Mouse (Mus musculus) adrenal gland, adult 18-20 months (tissue): Measurements from ENCODE around the gene Fes. TPM values are rescaled to one million over a fixed set of nuclear protein-coding genes. Genes with fewer than 3 reads are reported as not detected.

ENCODE experiments used
- DNase-seq, 2 experiments: peaks; one replicate each; pipeline ENCODE4 v3.0.0; 2021 to 2022; ENCODE audit warnings: low spot score in 2 of 2
- long read RNA-seq, 2 experiments: library from polyadenylated mRNA; stranded (forward); transcript quantifications; one replicate each; pipeline ENCODE4 v2.0.0; 2021
- total RNA-seq, 2 experiments: library from RNA; stranded (reverse); gene quantifications; 1 replicate in 1 of 2; 2 replicates in 1 of 2; pipeline ENCODE4 v1.2.3; 2021

The Fes gene
- 10 to 100 TPM in 1 of 2 experiments, 1 to 10 TPM in 1; 8.4 to 13.0 TPM for total RNA-seq
- long read RNA-seq, experiment 1, transcript Fes-201 (19 exons, 2,762 nt), result major isoform, 6 of 15 reads
- long read RNA-seq, experiment 1, partial matches to known transcripts, result 4 of 15 reads
- long read RNA-seq, experiment 1, other reads (novel, unspliced or antisense), result 5 of 15 reads
- long read RNA-seq, experiment 2, transcript Fes-201 (19 exons, 2,762 nt), result major isoform, 17 of 22 reads
- long read RNA-seq, experiment 2, partial matches to known transcripts, result 2 of 22 reads
- long read RNA-seq, experiment 2, other reads (novel, unspliced or antisense), result 3 of 22 reads

DNA sequence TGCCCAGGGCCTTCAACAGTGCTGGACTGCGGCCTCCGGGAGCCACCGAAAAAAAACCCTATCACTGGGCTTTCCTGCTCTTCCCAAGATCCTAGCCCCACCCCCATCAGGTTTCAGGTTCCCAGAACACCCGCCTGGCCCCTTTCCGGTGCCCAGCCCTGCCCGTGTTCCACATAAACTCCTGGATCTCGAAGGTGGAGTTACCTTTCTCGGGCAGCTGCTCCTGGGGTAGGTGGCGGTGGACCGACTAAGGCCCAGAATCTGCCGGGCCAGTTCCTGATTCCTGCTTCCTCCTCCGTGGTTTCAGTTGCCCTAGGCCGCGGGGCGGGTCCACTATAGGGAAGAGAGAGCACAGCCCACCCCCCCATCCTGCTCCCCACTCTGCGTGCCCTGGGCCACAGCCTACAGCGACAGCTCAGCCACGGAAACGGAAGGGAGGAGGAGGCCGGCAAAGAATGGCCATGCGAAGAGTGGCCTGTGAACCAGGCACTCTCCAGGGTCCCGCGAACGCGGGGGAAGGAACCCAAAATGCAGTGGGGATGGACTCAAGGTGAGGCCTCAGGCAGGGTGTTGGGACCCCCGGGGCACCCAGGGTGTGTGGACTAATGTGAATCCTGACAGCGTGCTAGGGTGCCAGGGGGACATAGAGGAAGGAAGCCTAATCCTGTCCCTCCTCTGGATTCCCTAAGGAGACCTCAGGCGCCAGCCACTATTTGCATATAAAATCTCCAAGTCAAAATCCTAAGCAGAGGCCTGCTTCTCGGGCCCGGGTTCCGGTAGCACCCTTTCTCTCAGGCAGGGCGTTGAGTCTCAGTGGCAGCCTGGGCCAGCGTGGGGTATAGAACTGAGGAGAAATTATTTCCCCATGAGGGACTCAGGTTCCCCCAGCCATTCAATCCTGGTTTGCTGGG, at the start of gene Fes:
Gene Fes (minus strand): TSS at position 314 of the 911 bp plus-strand sequence.
- DNase-seq, result peak in 1 of 2 experiments; percentile 60

DNA sequence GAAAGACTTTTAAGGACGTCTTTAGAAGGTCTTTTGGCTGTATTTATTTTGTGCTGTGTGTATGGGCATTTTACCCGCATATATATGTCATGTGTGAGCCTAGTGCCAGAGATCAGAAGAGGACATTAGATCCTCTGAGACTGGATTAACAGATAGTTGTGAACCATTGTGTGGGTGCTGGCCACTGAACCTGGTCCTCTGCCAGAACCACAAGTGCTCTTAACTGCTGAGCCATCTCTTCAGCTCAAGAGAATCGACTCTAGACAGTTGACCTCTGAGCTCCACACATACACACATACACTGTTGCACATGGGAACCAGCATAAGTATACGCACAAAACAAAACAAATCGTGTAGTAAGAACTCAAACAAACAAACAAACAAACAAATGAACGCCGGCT, 48.8 kb upstream of the Fes start:
- DNase-seq, result no peak

GRCm38 (mm10) chr7:80435594-80435993, 47.8 kb upstream of the Fes start:
- no peak for DNase-seq

DNA sequence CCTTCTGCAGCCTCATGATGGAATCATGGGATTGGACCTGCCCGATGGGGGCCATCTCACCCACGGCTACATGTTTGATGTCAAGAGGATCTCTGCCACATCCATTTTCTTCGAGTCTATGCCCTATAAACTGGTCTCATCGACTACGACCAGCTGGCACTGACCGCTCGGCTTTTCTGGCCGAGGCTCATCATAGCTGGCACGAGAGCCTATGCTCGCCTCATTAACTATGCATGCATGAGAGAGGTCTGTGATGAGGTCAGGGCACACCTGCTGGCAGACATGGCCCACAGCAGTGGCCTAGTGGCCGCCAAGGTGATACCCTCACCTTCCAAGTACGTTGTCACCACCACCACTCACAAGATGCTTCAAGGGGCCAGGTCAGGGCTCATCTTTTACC, 41.9 kb upstream of the Fes start:
- DNase-seq, result no peak

GRCm38 (mm10) chr7:80427730-80428129, 40.0 kb upstream of the Fes start:
- no peak for DNase-seq

DNA sequence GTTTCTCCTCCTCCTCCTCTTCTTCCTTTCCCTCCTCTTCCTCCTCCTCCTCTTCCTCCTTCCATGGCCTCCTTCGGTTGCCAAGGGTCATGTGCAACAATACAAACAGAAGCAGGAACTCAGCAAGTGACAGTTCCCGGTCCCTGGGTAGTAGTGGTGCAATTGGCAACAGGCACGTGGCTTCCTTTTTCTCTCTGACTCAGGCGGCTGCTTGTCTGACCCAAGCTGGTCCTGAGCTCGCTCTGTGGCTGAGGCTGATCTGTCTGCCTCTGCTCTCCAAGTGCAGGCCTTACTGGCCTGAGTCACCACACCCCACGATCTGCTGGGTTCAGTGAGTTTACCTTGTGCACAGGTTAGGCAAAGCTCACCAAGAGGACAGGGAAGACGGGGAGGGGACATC, 38.6 kb upstream of the Fes start:
- DNase-seq, result no peak

DNA sequence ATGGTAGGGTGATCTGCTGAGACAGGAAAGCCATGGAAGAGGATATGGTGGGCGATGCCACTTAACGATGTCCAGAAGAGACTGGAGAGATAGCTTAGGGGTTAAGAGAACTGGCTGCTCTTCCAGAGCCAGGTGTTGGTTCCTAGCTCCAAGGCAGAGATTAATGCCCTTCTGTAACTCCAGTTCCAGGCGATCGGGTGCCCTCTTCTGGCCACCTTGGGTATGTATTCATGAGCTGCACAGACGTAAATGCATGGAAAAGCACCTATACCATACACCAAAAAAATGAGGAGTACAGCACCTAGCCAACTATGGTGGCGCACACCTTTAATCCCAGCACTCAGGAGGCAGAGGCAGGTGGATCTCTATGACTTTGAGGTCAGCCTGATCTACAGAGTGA, 37.0 kb upstream of the Fes start:
- DNase-seq, result no peak

DNA sequence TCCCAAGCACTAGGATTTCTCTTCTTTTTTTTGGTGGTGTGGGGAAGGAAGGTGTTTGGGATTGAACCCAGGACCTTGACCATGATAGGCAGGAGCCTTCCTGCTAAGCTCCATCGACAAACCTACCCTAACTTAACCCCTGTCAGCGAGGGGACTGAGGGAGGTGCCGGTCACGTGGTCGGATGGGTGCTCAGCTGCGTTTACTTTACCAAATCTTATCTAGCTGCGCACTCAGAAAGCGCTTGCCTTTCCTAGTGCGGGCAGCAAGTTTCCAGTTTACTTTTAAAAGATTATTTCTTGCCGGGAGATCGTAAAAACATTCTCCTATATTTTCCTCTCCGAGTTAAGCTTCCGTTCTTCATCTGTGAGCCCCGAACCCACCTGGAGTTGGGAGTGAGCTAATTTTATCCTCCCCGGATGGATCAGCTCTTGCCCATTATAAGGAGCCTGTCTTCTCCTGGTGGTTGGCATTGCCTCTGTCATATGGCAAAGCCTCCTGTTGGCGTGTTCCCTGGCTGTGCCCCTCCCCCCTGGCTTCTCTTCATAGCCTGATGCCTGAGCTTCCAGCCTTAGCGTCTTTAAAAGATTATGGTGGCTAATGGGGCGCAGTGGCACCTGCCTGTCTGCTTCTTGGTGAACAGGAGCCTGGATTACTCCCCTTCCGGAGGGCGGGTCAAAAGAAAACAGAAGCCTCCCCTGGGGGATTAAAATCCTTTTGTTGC, 35.2 kb upstream of the Fes start:
- DNase-seq, result no peak

GRCm38 (mm10) chr7:80421576-80421975, 33.8 kb upstream of the Fes start:
- no peak for DNase-seq

GRCm38 (mm10) chr7:80420586-80420985, 32.8 kb upstream of the Fes start:
- DNase-seq, result no peak

DNA sequence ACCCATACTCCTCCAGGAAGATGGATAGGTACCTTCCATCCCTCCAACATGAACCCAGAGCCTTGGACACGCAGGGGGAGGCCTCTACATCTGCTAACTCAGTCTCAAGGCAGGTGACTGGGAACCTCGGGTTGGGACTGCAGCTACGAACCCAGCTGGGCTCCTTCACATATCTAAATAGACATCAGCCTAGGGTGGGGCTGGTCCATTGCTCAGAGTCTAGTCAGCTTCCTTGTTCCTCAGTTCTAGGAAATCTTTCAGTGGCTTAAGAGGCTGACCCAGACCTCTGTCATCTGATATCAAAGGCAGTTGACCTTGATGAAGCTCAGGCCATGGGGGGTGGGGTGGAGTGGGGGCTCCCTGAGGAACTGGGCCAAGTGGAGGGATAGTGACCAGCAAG, 31.5 kb upstream of the Fes start:
- no peak for DNase-seq

GRCm38 (mm10) chr7:80418036-80418435, 30.3 kb upstream of the Fes start:
- no peak for DNase-seq

GRCm38 (mm10) chr7:80417601-80418000, 29.9 kb upstream of the Fes start:
- no peak for DNase-seq

- DNase-seq, result no peak
These were observed 29.2 kb upstream of the Fes start for GRCm38 (mm10) chr7:80416969-80417368.

- no peak for DNase-seq
These were observed 26.6 kb upstream of the Fes start for GRCm38 (mm10) chr7:80414303-80414855.

DNA sequence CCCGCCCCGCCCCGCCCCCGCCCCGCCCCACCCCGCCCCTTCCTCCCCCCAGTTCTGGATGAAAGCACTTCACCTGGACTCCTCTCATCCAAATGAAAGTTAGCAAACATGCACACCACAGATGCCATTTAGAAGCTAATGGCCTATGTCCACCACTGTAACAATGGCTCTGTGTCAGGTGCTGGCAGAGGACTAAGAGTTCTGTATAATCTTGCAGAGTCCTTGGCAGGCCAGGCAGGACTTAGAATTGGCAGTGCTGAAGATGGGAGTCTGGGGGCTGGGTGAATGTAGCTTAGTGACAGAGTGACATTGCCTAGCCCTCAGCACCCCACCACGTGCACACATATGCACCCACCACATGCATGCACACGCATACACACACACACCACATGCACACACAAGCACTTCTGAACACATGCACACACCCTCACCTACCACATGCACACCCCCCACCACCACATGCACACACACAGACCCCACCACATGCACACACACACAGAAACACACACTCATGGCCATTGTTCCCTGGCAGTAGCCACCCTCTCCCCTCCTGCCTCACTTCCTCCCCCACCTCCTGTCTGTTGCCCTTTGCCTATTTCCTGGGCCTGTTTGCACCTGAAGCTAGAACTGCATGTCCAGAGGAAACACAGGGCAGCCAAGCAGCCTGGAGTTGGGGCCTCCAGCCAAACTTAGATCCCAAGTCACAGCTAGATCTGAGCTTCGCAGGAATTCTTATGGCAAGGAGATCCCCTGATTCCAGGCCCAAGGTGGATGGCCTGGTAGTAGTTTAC, 26.0 kb upstream of the Fes start:
- DNase-seq, result no peak

DNA sequence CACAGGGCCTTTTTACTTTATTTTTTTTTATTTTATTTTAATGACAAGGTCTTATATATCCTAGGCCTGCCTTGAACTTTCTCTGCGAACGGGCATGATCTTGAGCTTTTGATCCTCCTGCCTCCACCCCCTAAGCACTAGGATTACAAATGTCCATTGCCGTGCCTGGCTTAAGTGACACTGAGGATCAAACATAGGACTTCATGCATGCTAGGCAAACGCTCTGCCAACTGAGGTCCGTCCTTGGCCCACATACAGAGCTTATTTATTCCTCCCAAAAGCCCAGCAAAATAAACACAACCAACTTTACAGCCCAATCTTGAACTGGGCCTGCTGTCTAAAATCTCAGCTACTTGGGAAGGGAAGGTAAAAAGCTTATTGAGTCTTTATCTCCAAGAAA, 25.0 kb upstream of the Fes start:
- no peak for DNase-seq

DNA sequence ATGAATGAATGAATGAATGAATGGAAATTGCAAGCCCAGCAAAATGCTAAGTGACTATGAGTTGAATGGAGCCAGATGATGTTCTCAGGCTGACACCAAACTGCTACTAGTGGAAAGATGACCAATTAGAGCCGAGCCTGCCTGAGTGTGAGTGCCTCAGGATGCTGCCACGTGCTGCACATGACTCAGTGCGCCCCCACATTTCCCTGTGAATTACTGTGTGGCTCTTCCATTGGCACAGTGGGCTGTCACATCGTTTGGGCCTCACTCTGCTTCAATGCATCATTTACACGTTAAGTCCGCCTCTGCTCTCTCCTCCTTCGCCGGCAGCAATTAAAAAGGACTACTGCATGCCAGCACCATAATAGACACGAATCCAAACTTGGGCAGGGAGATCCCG, 24.5 kb upstream of the Fes start:
- DNase-seq, result no peak

GRCm38 (mm10) chr7:80410380-80410779, 22.6 kb upstream of the Fes start:
- no peak for DNase-seq

DNA sequence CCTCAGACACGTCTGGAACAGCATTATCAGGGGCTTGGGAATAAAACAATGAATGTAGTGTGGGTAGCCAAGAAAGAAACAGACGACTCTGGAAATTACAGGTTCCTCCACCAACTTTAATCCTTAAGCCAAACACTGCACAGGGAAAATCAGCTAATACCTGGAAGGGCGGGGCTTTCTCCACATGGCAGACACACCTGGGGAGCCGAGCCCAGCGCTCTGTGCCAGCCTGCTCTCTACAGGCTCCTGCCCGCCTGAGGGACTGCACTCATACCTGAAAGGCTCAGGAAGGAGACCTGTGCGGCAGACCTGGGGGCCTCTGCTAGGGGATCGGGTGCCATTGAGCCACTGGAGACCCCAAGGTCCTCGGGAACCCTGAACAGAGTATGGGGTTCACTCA, 20.0 kb upstream of the Fes start:
- no peak for DNase-seq

GRCm38 (mm10) chr7:80406186-80406585, 18.4 kb upstream of the Fes start:
- no peak for DNase-seq
